Mouse (Mus musculus) heart, adult 18-20 months (tissue): ENCODE measurements around the gene Izumo2. TPM values are rescaled to one million over a fixed set of nuclear protein-coding genes. Genes with fewer than 3 reads are reported as not detected.
"Not testable (repeated sequence)": the region's sequence is repeated elsewhere in the genome, so short reads cannot be mapped to it uniquely, and the experiment has no call there.

Experiments used
- DNase-seq, 2 experiments: peaks; one replicate each; pipeline ENCODE4 v3.0.0; 2021 to 2022; ENCODE audit warnings: mixed read lengths in 1 of 2
- total RNA-seq, 2 experiments: library from RNA; stranded (reverse); gene quantifications; 2 replicates each; pipeline ENCODE4 v1.2.3; 2021

Izumo2 gene
- total RNA-seq, 2 experiments from 2014 or later, result not detected

- DNase-seq, result no peak
These were observed 10.6 kb upstream of the Izumo2 start for GRCm38 (mm10) chr7:44697980-44698379.

GRCm38 (mm10) chr7:44701921-44702320 is 6.6 kb upstream of the Izumo2 start:
- DNase-seq, result peak; percentile 25 to 43

DNA sequence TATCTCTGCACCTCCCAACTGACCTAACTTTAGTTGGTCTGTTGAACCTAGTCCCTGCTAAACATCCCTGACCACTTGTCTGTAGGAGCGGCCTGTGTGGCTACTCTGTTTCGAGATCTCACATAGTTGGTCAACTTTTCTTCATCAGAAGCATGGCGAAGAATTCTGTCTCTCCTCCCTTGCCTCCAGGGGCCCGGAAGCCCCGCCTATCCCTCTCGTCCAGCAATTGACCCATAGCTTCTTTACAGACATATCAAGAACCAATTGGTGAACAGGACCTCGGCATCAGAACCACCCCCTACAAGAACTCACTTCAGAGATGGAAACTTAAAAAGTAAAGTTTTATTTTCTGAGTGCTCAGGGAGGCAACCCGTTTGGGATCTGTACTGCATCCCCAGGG is 5.6 kb upstream of the Izumo2 start:
- DNase-seq, result no peak

DNA sequence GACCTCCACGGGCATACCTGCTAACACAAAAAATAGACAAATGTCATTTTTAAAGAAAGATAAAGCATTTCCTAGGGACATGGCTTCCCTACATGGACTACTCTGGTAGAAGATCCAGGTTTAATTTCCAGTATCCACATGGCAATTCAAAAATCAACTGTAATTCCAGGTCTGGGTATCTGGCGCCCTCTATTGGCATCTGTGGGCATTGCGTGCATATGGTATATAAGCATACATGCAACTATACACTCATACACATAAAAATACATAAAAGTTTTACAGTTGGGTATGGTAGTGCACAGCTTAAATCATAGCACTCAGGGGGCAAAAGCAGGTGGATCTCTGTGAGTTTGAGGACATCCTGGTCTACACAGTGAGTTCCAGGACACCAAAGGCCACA is 4.2 kb upstream of the Izumo2 start:
- peak in 1 of 2 experiments; percentile 66 for DNase-seq

DNA sequence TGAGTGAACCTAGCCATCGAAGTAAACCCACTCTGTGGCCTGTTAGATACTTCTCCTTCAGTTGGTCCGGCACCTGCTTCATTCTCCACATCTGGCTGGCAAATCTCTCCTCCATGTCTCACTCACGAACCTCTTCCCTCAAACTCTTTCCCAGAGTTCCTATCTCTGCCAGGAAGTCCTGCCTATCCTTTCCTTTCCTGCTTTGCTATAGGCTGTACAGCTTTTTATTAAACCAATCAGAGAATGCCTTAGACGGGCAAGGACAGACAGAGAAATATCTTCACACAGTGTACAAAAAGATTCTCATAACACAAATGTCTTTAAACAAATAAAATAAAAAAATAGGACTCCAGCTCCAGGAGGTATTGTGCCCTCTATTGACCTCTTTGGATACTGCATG is 3.5 kb upstream of the Izumo2 start:
- no peak for DNase-seq

- DNase-seq, result no peak
These were observed 2.2 kb upstream of the Izumo2 start for GRCm38 (mm10) chr7:44706322-44706721.

GRCm38 (mm10) chr7:44707169-44707675 is 1.3 kb upstream of the Izumo2 start:
- DNase-seq, result no peak

DNA sequence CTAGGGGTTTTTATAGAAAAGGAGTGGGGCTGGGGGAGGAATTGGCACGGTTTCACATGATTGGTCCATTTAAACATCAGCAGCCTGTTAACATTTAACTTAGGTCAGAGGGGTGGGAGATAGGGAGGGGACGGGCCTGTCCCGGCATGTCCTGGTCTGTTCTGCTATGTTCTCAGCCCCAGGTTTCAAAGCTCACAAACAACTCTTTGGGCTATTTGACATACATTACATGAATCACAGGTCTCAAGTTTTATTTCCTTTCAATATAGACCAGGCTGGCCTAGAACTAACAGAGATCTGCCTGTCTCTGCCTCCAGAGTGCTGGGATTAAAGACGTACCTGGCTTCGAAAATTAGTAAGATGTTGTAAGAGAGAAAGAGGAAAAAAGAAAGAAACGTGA is 449 bp upstream of the Izumo2 start:
- not testable (repeated sequence) for DNase-seq

- DNase-seq, result no peak
These were observed 1.3 kb downstream of the Izumo2 start for GRCm38 (mm10) chr7:44709881-44710280.

DNA sequence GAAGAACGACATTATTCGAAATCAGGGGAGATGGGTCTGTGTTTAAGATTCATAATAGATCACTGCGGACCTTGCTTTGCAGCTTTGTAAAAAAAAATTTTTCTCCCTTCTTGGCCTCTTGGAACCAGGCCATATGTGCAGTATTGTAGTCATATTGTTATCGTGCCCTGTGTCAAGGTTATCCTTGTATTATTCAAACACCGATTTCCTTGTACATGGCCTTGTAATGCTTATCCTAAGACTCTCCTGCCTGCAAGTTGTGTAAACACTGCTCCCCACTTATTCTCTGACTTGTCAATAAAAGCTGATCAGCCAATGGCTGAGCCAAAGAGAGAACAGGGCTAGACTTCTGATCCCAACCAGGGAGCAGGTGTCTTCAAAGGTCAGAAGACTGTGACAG is 13.5 kb downstream of the Izumo2 start:
- no peak for DNase-seq

GRCm38 (mm10) chr7:44724316-44724715 is 15.8 kb downstream of the Izumo2 start:
- peak in 1 of 2 experiments; percentile 8 for DNase-seq

DNA sequence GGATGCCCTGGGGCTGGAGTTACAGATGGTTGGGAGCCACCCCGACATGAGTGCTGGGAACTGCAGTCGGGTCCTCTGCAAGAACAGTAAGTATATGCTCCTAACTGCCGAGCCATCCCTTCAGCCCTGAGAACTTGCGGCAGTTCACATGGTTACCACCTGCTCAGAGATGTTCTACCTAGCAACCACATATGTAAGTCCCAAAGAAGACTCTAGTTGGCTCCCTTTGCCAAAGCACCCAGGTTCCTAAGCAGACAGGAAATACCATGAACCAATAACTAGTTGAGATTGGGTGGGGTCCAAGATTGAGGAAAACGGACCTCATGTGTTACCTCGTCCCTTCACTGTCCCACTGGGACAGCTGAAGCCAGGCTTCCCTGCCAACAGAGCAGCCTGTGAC is 17.8 kb downstream of the Izumo2 start:
- no peak for DNase-seq

DNA sequence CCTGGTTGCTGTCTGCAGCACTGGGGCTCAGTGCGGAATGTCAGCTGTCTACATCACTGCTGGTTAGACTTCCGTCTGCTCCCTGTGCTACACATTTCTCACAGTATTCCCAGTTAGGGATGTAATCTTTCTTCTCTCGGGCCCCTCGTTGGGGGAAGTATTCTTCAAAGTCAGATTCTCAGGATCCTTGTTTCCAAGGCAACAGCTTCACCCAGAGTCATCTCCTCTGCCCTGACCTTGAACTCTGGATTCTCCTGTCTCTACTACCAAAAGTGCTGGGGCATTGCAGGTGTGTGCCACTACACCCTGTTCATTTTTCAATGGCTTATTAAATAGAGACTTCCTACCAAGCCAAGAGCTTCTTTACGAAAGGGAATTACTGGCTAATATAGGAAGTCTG is 18.6 kb downstream of the Izumo2 start:
- DNase-seq, result no peak

- peak in 1 of 2 experiments; percentile 25 for DNase-seq
These were observed 19.8 kb downstream of the Izumo2 start for GRCm38 (mm10) chr7:44728082-44728975.

GRCm38 (mm10) chr7:44733723-44734122 is 25.2 kb downstream of the Izumo2 start:
- no peak for DNase-seq

DNA sequence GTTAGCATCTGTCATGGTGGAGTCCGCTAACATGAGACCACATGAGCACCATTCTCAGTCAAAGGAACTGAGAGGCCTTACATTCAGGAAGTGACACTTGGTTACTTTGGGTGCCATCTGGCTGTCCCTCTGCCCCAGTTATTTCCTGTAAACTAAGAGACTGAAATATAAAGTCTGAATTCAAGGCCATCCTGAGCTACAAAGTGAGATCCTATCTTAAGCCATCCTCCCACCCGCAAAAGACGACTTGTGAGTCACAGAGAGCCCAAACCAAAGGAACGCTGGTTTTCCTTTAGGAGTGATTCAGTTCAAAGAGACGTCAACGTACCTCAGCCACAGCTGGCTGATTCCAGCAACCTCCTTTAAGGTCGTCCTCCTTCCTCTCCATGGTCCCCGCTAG is 32.8 kb downstream of the Izumo2 start:
- no peak for DNase-seq

DNA sequence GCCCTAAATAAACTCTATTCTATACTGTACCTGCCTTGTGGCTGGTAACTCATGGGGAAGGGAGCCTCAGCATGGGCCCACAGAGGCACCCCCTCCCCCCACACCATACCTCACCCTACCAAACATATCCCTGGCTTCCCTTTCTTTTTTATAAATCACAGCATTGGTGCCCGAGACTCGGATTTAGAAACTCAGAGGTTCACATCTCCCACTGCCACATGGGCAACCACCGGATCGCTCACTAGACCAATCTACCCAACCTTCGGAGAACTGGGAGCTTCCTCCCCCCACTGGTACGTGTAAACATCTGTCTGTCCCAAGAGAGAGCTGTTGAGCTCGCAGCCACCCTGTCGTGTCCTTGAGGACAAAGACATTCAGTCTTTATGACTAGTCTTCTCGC is 35.7 kb downstream of the Izumo2 start:
- no peak for DNase-seq

DNA sequence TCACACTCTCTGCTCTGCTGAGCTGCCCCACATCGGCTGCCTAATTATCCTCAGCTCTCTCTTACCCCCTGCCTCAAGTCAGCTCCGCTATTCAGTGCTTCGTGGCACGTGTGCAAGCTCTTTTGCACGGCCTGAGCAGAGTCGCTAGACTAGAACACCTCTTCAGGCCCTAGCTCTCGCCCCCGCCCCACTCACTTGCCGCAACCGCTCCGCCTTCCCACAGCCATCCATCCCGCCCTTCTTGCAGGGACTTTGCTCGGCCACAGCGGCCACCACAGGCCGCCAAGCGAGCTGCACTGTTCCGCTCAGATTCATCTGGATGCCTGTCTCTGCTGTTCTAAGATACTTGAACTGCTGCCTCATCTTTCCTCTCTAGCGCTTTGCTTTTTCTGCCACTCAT is 36.5 kb downstream of the Izumo2 start:
- DNase-seq, result peak; percentile 82 to 83

- DNase-seq, result no peak
These were observed 38.6 kb downstream of the Izumo2 start for GRCm38 (mm10) chr7:44747115-44747514.

DNA sequence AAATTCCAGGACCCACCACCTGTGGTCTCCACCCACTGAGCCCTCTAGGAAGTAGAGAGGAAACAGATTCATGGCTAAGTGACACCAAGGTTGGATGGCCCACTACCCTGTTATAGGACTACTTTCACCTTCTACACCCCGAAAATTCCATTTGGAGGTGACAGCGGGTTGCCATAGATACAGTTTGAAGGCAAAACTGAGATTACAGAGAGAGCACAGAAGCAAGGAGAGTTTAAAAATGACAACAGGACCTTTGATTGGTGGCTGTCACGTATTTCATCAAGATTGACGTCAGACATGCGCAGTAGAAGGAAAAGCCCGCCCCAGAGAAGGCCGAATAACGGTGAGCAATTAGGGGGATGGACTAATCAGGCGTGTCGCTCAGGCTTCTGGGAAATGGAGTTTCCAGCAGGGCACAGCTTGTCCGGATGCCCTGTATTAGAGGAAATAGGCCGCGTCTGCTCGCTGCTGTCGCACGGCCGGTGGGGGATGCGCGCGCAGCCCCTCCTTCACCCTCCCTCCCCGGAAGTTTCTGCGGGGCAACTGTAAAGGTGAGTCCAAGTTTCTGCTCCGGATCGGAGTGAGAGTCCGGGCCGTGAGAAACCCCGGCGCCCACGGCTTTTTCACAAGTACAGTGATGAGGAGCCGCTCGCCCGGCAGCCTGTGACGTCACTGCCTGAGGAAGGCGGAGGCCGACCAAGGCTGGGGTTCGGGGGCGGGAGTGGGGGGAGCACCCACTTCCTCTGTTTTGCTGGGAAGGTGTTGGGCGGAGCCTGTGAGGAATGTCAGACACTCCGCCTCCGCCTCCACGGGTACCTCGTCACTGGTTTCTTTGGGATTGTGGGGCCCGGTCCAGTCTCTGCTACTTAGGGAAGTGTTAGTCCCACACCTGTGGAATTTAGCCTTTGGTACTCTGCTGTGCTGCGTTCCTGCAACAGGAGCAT is 39.8 kb downstream of the Izumo2 start, which contains the start of gene Vrk3:
Gene Vrk3, plus strand, starts transcription at position 313 of the 944 bp plus-strand sequence.
- peak; percentile 94 to 99 for DNase-seq

- DNase-seq, result not testable (repeated sequence)
These were observed 42.4 kb downstream of the Izumo2 start, which contains the start of gene Zfp473 for GRCm38 (mm10) chr7:44750950-44751349. TSS of gene Zfp473 (minus strand) at chr7:44751050.

DNA sequence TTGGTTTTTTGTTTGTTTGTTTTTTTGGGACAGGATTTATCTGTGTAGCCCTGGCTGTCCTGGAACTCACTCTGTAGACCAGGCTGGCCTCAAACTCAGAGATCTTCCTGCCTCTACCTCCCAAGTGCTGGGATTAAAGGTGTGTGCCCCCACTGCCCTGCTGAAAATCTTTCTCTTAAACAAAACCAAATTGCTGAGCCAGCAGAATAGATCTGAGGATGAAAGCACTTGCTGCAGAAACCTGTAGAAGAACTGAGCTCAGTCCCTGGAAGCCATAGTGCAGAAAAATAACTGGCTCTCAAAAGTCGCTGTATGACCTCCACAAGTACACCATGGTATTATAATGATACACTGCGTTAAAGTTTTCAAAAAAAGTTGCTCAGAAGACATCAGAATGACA is 48.6 kb downstream of the Izumo2 start:
- no peak for DNase-seq

GRCm38 (mm10) chr7:44760366-44760765 is 51.8 kb downstream of the Izumo2 start:
- no peak for DNase-seq
